Mouse (Mus musculus) ES-Bruce4 (cell line): ENCODE data around the gene Capg. TPM values are rescaled to one million over a fixed set of nuclear protein-coding genes. Genes with fewer than 3 reads are reported as not detected.

Source experiments
- H3K27ac ChIP-seq: 2 replicates; pipeline ENCODE4 v1.5.1; 2012; ENCODE audit warnings: low read length, inconsistent platforms; ENCODE audit not compliant: insufficient read depth
- H3K27me3 ChIP-seq: 2 replicates; pipeline ENCODE4 v1.6.1; 2012; ENCODE audit warnings: mild to moderate bottlenecking, low read length, inconsistent platforms; ENCODE audit not compliant: control insufficient read depth, poor library complexity, insufficient read depth, severe bottlenecking
- H3K36me3 ChIP-seq: 2 replicates; pipeline ENCODE4 v1.6.1; 2012; ENCODE audit warnings: inconsistent platforms, mild to moderate bottlenecking, low read length, moderate library complexity; ENCODE audit not compliant: control insufficient read depth, poor library complexity, insufficient read depth, severe bottlenecking
- H3K4me1 ChIP-seq: one replicate; pipeline ENCODE4 v1.8.1; 2011; ENCODE audit warnings: low read length; ENCODE audit not compliant: control insufficient read depth, insufficient read depth
- H3K4me3 ChIP-seq: 2 replicates; pipeline ENCODE4 v1.5.1; 2011; ENCODE audit warnings: low read depth, mild to moderate bottlenecking, low read length
- H3K9ac ChIP-seq: 2 replicates; pipeline ENCODE4 v1.6.1; 2012; ENCODE audit warnings: low read depth, mild to moderate bottlenecking, inconsistent platforms; ENCODE audit not compliant: poor library complexity, severe bottlenecking
- H3K9me3 ChIP-seq: replicated peaks from 2 replicates; pipeline ENCODE4 v1.6.1; 2012; ENCODE audit warnings: mild to moderate bottlenecking, low read length, inconsistent platforms; ENCODE audit not compliant: control insufficient read depth, poor library complexity, insufficient read depth, severe bottlenecking
- CTCF ChIP-seq: IDR thresholded peaks from one replicate; pipeline ENCODE4 v1.8.1; 2011; ENCODE audit warnings: low read depth, low read length
- EP300 ChIP-seq: IDR thresholded peaks from 2 replicates; pipeline ENCODE4 v1.6.1; 2011; ENCODE audit warnings: low read depth, low read length; ENCODE audit not compliant: insufficient read depth
- POLR2A ChIP-seq: IDR thresholded peaks from one replicate; pipeline ENCODE4 v1.8.1; 2011; ENCODE audit warnings: low read length; ENCODE audit not compliant: insufficient read depth
- polyA plus RNA-seq: library from polyadenylated mRNA; stranded (reverse); fragments of >200 nt; gene quantifications from 2 replicates; pipeline ENCODE4 v1.2.4, GENCODE M21; 2011; ENCODE audit warnings: low read depth; ENCODE audit not compliant: missing spikeins, insufficient read depth, insufficient read length

The Capg gene
- polyA plus RNA-seq, 1 experiment: 55.8 TPM

DNA sequence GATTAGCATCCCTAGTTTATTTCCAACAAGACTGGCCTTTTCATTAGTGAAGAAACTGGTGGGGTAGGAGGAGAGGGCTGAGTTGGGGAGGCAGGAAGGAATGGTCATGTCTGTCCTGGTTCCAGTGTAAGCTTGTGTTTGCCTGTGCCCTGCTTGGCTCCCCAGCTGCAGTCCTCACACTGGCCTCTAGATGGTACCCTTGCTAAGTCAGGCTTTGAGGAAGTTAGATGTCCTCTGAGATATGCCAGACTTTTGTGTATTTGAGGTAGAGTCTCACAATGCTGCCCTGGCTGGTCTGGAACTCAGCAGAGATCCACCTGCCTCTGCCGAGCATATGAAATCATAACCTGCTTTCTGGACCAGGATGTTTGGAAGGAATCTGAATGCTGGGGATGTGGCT lies 57.5 kb downstream of the Capg start:
- H3K9ac ChIP-seq: no peak overlapping the region
- peaks cover 11% of the 10 kb centered on the region; the same call in 1 of the 2 replicates for H3K36me3 ChIP-seq
- peak; percentile 89 for TF ChIP-seq CTCF
- no peak for TF ChIP-seq EP300
- no peak for TF ChIP-seq POLR2A
- no peaks in the 10 kb centered on the region for H3K4me1 ChIP-seq
- H3K9me3 ChIP-seq: no peaks in the 10 kb centered on the region
- H3K27ac ChIP-seq: no peak overlapping the region
- H3K4me3 ChIP-seq: no peak overlapping the region
- H3K27me3 ChIP-seq: no peaks in the 10 kb centered on the region

DNA sequence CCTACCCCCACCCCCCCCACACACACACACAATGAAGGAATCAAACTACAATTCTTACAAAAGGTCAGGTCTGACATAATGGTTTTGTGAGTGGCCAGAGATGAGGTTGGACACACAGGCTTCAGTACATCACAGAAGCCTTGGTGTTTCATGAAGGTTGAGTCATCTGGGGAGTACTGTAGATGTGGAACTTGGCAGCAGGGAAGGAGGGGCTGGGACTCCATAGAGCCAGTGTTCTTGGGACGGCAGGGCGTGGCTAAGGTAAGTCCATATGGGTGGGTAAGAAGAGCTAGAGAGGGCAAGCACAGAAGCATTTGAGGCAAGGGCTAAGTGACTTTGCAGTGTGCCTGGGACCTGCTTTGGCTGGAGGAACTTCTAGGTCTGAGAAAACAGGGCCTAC lies 59.9 kb downstream of the Capg start:
- Histone ChIP-seq H3K36me3 (peaks cover 22% of the 10 kb centered on the region), H3K4me1 (no peaks in the 10 kb centered on the region), H3K27ac (no peak overlapping the region), H3K4me3 (no peak overlapping the region), H3K9ac (no peak overlapping the region), H3K9me3 (no peaks in the 10 kb centered on the region), H3K27me3 (no peaks in the 10 kb centered on the region)
- no peak for TF ChIP-seq CTCF
- no peak for TF ChIP-seq EP300
- no peak for TF ChIP-seq POLR2A

DNA sequence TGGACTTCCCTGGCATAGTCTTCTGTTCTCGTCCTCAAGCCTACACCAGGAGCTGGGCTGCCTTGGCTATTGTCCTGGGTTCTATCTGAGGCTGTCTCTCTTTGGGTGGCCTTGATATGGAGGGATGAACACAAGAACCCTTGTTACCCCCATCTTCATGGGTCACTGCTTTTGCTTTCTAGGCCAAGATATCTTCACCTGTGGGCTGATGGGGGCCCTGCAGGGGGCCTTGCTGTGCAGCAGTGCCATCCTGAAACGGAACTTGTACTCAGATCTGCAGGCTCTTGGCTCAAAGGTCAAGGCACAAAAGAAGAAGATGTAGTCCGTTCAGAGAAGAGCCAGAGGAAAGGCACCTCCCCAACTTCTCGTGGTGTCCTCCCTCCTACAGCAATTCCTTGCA lies 62.9 kb downstream of the Capg start:
- H3K4me1 ChIP-seq: no peaks in the 10 kb centered on the region
- H3K9me3 ChIP-seq: no peaks in the 10 kb centered on the region
- H3K27me3 ChIP-seq: no peaks in the 10 kb centered on the region
- H3K9ac ChIP-seq: no peak overlapping the region
- H3K4me3 ChIP-seq: no peak overlapping the region
- H3K27ac ChIP-seq: no peak overlapping the region
- peaks cover 48% of the 10 kb centered on the region for H3K36me3 ChIP-seq
- TF ChIP-seq POLR2A (no peak), EP300 (no peak), CTCF (no peak)

DNA sequence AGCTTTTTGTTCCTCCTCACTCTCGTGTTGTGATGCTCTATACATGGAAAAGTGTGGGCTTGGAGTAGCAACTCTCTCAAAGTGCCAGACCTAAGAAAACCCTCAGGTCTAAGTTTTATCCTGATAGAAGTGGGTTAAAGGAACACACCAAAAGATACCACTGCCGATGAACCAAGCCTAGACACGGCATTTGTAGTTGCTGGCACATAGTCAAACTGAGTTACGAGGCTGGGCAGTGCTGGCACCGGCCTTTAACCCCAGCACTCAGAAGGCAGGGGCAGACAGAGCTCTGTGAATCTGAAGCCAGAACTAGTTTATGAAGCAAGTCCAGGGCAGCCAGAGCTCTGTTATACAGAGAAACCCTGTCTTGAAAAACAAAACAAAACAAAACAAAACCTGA lies 63.5 kb downstream of the Capg start:
- no peak overlapping the region for H3K9ac ChIP-seq
- no peaks in the 10 kb centered on the region for H3K9me3 ChIP-seq
- peaks cover 51% of the 10 kb centered on the region for H3K36me3 ChIP-seq
- TF ChIP-seq EP300: no peak
- no peak for TF ChIP-seq CTCF
- TF ChIP-seq POLR2A: no peak
- no peak overlapping the region for H3K4me3 ChIP-seq
- no peaks in the 10 kb centered on the region for H3K27me3 ChIP-seq
- H3K4me1 ChIP-seq: no peaks in the 10 kb centered on the region
- no peak overlapping the region for H3K27ac ChIP-seq

DNA sequence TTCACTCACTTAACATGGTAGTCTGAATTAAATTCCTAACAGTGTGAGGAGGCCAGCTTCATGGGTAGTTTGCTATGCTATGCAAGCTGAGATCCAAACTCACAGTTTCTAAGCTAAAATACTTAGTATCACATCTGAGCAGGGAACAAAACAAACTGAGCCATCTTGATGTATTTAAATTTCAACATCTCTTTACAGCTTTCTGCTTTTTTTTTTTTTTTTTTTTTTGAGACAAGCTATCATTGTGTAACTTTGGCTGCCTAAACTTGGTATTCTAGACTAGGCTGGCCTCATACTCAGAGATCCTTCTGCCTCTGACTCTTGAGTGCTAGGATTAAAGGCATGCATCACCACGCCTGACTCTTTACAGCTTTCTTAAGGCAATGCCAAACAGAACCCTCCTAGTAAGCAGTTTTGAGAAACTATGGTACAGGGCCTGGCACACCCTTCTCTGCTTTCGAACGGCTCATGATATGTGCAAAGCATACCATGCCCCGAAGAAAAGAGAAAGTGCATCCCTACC lies 64.5 kb downstream of the Capg start:
- Histone ChIP-seq H3K4me3 (no peak overlapping the region), H3K36me3 (peaks cover 60% of the 10 kb centered on the region), H3K4me1 (no peaks in the 10 kb centered on the region), H3K27ac (no peak overlapping the region), H3K9ac (no peak overlapping the region), H3K9me3 (no peaks in the 10 kb centered on the region), H3K27me3 (no peaks in the 10 kb centered on the region)
- TF ChIP-seq POLR2A: no peak
- TF ChIP-seq EP300: no peak
- TF ChIP-seq CTCF: no peak

DNA sequence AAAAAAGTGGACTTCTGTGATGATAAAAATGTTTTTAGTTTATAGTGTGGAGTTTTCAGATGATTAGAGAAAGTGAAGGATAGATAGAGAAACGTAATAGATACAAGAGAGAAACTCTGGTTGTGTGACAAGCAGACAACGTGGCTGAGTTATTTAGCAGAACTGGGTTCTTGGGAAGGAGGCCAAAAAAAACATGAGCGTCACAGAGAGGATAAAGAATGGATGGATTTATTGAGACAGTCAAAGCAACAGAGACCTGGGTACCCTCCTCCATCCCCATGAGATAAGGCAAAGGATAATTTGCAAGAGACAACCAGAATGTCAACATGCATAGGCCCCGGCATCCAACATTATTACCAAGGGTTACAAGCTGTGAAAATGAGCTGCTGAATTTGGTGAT lies 66.1 kb downstream of the Capg start:
- no peak overlapping the region for H3K9ac ChIP-seq
- H3K9me3 ChIP-seq: no peaks in the 10 kb centered on the region
- no peaks in the 10 kb centered on the region for H3K27me3 ChIP-seq
- no peak overlapping the region for H3K27ac ChIP-seq
- no peaks in the 10 kb centered on the region for H3K4me1 ChIP-seq
- TF ChIP-seq CTCF: no peak
- TF ChIP-seq EP300: no peak
- TF ChIP-seq POLR2A: no peak
- H3K36me3 ChIP-seq: peaks cover 59% of the 10 kb centered on the region
- H3K4me3 ChIP-seq: no peak overlapping the region

Other genes with a start within 250 kb of the Capg start
- gene Sftpb, start 239.8 kb upstream of the Capg start, polyA plus RNA-seq: not detected in 2 replicates
- gene Usp39, start 199.2 kb upstream of the Capg start, polyA plus RNA-seq: 72.5 and 76.5 TPM in 2 replicates
- gene 0610030E20Rik, start 197.1 kb upstream of the Capg start, polyA plus RNA-seq: 18.1 and 18.4 TPM in 2 replicates
- 11.0 and 13.0 TPM in 2 replicates for gene Tmem150a, start 188.9 kb upstream of the Capg start, polyA plus RNA-seq
- 79.6 and 84.0 TPM in 2 replicates for gene Rnf181, start 177.4 kb upstream of the Capg start, polyA plus RNA-seq
- 1.9 and 2.2 TPM in 2 replicates for gene Vamp5, start 163.9 kb upstream of the Capg start, polyA plus RNA-seq
- 25.6 and 28.4 TPM in 2 replicates for gene Vamp8, start 153.7 kb upstream of the Capg start, polyA plus RNA-seq
- 16.6 and 18.8 TPM in 2 replicates for gene Ggcx, start 130.1 kb upstream of the Capg start, polyA plus RNA-seq
- gene Mat2a, start 104.8 kb upstream of the Capg start, polyA plus RNA-seq: 200 and 211 TPM in 2 replicates
- not detected in 2 replicates for gene Sh2d6, start 22.7 kb upstream of the Capg start, polyA plus RNA-seq
- gene Elmod3, start 54.0 kb downstream of the Capg start, polyA plus RNA-seq: 6.3 and 8.3 TPM in 2 replicates
- 5.2 and 7.8 TPM in 2 replicates for gene Retsat, start 54.1 kb downstream of the Capg start, polyA plus RNA-seq
- gene Tgoln1, start 72.6 kb downstream of the Capg start, polyA plus RNA-seq: 33.2 and 34.1 TPM in 2 replicates
- 84.8 and 93.4 TPM in 2 replicates for gene Tcf7l1, start 244.9 kb downstream of the Capg start, polyA plus RNA-seq